Mouse (Mus musculus) ES-Bruce4 (cell line): ENCODE results near the gene Lrmda. TPM values are rescaled to one million over a fixed set of nuclear protein-coding genes. Genes with fewer than 3 reads are reported as not detected.

Experiments
- H3K27ac ChIP-seq: 2 replicates; pipeline ENCODE4 v1.5.1; 2012; ENCODE audit warnings: low read length, inconsistent platforms; ENCODE audit not compliant: insufficient read depth
- H3K27me3 ChIP-seq: 2 replicates; pipeline ENCODE4 v1.6.1; 2012; ENCODE audit warnings: mild to moderate bottlenecking, low read length, inconsistent platforms; ENCODE audit not compliant: control insufficient read depth, poor library complexity, insufficient read depth, severe bottlenecking
- H3K36me3 ChIP-seq: 2 replicates; pipeline ENCODE4 v1.6.1; 2012; ENCODE audit warnings: inconsistent platforms, mild to moderate bottlenecking, low read length, moderate library complexity; ENCODE audit not compliant: control insufficient read depth, poor library complexity, insufficient read depth, severe bottlenecking
- H3K4me1 ChIP-seq: one replicate; pipeline ENCODE4 v1.8.1; 2011; ENCODE audit warnings: low read length; ENCODE audit not compliant: control insufficient read depth, insufficient read depth
- H3K4me3 ChIP-seq: 2 replicates; pipeline ENCODE4 v1.5.1; 2011; ENCODE audit warnings: low read depth, mild to moderate bottlenecking, low read length
- H3K9ac ChIP-seq: 2 replicates; pipeline ENCODE4 v1.6.1; 2012; ENCODE audit warnings: low read depth, mild to moderate bottlenecking, inconsistent platforms; ENCODE audit not compliant: poor library complexity, severe bottlenecking
- H3K9me3 ChIP-seq: replicated peaks from 2 replicates; pipeline ENCODE4 v1.6.1; 2012; ENCODE audit warnings: mild to moderate bottlenecking, low read length, inconsistent platforms; ENCODE audit not compliant: control insufficient read depth, poor library complexity, insufficient read depth, severe bottlenecking
- CTCF ChIP-seq: IDR thresholded peaks from one replicate; pipeline ENCODE4 v1.8.1; 2011; ENCODE audit warnings: low read depth, low read length
- EP300 ChIP-seq: IDR thresholded peaks from 2 replicates; pipeline ENCODE4 v1.6.1; 2011; ENCODE audit warnings: low read depth, low read length; ENCODE audit not compliant: insufficient read depth
- POLR2A ChIP-seq: IDR thresholded peaks from one replicate; pipeline ENCODE4 v1.8.1; 2011; ENCODE audit warnings: low read length; ENCODE audit not compliant: insufficient read depth
- polyA plus RNA-seq: library from polyadenylated mRNA; stranded (reverse); fragments of >200 nt; gene quantifications from 2 replicates; pipeline ENCODE4 v1.2.4, GENCODE M21; 2011; ENCODE audit warnings: low read depth; ENCODE audit not compliant: missing spikeins, insufficient read depth, insufficient read length

Lrmda gene
- polyA plus RNA-seq, 1 experiment = not detected

GRCm38 (mm10) chr14:22695448-22695847 is 675.9 kb downstream of the Lrmda start:
- H3K36me3 ChIP-seq = no peaks in the 10 kb centered on the region

GRCm38 (mm10) chr14:22695931-22696365 is 676.4 kb downstream of the Lrmda start:
- no peaks in the 10 kb centered on the region for H3K4me1 ChIP-seq
- H3K9ac ChIP-seq = no peak overlapping the region
- no peaks in the 10 kb centered on the region for H3K9me3 ChIP-seq
- H3K27ac ChIP-seq = no peak overlapping the region
- H3K27me3 ChIP-seq = no peaks in the 10 kb centered on the region
- TF ChIP-seq EP300 = no peak
- no peak for TF ChIP-seq POLR2A
- no peak for TF ChIP-seq CTCF
- no peaks in the 10 kb centered on the region for H3K36me3 ChIP-seq
- no peak overlapping the region for H3K4me3 ChIP-seq

More at GRCm38 (mm10) chr14:22695448-22695847, 675.9 kb downstream of the Lrmda start:
- H3K4me1 ChIP-seq = no peaks in the 10 kb centered on the region
- no peak overlapping the region for H3K27ac ChIP-seq
- no peaks in the 10 kb centered on the region for H3K9me3 ChIP-seq
- TF ChIP-seq EP300 = no peak
- no peak for TF ChIP-seq CTCF
- TF ChIP-seq POLR2A = no peak
- no peaks in the 10 kb centered on the region for H3K27me3 ChIP-seq
- H3K9ac ChIP-seq = no peak overlapping the region
- no peak overlapping the region for H3K4me3 ChIP-seq

DNA sequence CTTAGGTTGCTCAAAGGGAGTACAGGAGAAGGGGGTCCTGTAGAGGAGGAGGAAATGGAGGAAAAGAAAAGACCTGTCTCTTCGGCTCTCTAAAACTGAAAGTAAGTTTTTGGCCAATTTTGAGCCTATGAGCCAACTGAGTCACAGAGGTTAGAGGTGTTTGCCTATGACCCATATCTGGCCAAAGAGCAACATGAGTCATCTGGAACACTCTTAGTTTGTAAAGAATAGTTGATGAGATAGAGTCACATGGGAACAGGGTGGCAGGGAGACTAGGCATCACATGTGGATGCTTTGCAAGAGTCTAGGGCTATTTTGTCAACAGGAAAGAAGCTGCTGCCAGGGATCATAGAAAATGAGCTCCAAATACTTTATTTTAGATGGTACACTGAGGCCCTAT is 680.7 kb downstream of the Lrmda start:
- no peak for TF ChIP-seq POLR2A
- TF ChIP-seq EP300 = no peak
- no peak for TF ChIP-seq CTCF
- H3K27me3 ChIP-seq = no peaks in the 10 kb centered on the region
- no peak overlapping the region for H3K9ac ChIP-seq
- H3K9me3 ChIP-seq = 0 out of 2 replicates have a peak, but pooled peaks cover 4% of the 10 kb centered on the region
- H3K4me1 ChIP-seq = no peaks in the 10 kb centered on the region
- H3K27ac ChIP-seq = no peak overlapping the region
- no peaks in the 10 kb centered on the region for H3K36me3 ChIP-seq
- no peak overlapping the region for H3K4me3 ChIP-seq

- Histone ChIP-seq H3K9ac (no peak overlapping the region), H3K27ac (no peak overlapping the region), H3K4me3 (no peak overlapping the region), H3K27me3 (no peaks in the 10 kb centered on the region), H3K9me3 (0 out of 2 replicates have a peak, but pooled peaks cover 4% of the 10 kb centered on the region), H3K36me3 (no peaks in the 10 kb centered on the region), H3K4me1 (no peaks in the 10 kb centered on the region)
- TF ChIP-seq CTCF (no peak), POLR2A (no peak), EP300 (no peak)
Measured at GRCm38 (mm10) chr14:22700690-22701089, 681.2 kb downstream of the Lrmda start.

DNA sequence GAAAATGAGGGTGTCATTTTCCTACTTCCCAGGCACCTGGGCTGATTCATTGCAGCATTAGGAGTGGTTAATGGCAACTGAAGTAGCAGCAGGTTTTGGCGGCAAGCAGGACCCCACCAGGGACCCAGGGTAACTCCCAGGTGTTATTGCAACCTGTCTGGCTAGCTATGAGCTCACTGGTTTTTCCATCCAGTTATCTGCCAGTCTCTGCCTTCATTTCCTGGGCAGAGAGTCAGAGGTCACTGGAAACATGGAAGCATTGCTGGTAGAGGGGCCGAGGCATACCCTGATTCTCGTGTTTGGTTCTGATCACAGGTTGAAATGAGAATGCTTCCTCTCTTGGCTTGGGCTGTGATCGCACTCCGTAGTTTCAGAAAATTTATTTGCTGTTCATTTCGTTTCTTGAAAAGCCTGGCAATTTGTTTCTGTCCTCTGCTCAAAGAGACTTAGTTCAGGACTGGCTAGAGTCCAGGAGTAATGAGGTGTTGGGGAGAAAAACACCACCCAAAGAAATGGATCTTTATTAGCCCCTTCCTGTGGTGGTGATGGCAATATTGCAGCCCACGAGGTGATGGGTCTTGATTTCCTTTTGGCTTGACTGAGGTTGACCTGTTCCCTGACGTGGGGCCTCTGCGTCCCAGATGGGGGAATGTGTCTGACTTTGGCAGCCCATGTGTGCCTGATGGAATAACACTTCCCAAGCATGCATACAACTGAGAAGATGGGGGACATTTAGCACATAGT is 688.6 kb downstream of the Lrmda start:
- H3K27ac ChIP-seq = no peak overlapping the region
- H3K9me3 ChIP-seq = 0 out of 2 replicates have a peak, but pooled peaks cover 4% of the 10 kb centered on the region
- no peak overlapping the region for H3K4me3 ChIP-seq
- no peaks in the 10 kb centered on the region for H3K27me3 ChIP-seq
- H3K36me3 ChIP-seq = no peaks in the 10 kb centered on the region
- no peaks in the 10 kb centered on the region for H3K4me1 ChIP-seq
- no peak overlapping the region for H3K9ac ChIP-seq
- TF ChIP-seq EP300 (no peak), POLR2A (no peak), CTCF (no peak)

- no peaks in the 10 kb centered on the region for H3K4me1 ChIP-seq
- no peaks in the 10 kb centered on the region for H3K36me3 ChIP-seq
- TF ChIP-seq POLR2A (no peak), EP300 (no peak), CTCF (no peak)
- H3K27me3 ChIP-seq = no peaks in the 10 kb centered on the region
- H3K9me3 ChIP-seq = no peaks in the 10 kb centered on the region
- no peak overlapping the region for H3K9ac ChIP-seq
- H3K4me3 ChIP-seq = no peak overlapping the region
- no peak overlapping the region for H3K27ac ChIP-seq
Measured at GRCm38 (mm10) chr14:22710071-22710661, 690.7 kb downstream of the Lrmda start.
